Mouse (Mus musculus): ENCODE measurements at regions not wholly inside any gene's neighbourhood (a gene's known extent, or its start where the extent isn't known, plus 50 kb on each side); places are given as distances from the start of the nearest gene placed in this dataset.

- no peak for TF ChIP-seq POLR2A (IDR thresholded peaks at IDR 0.05; ENCODE audit: borderline replicate concordance, extremely low read depth, low read depth, low read length)
- TF ChIP-seq CTCF (IDR thresholded peaks at IDR 0.05; ENCODE audit: insufficient read depth, low read length) = no peak
Measured at GRCm38 (mm10) chr4:81727735-81728581, 285.3 kb upstream of the Mpdz start.
